26 mouse cellular contexts compared by ENCODE assay signal in genomic region chr4:84274158-84274557, GRCm38 (mm10).
DNase-seq lines count a peak whose midpoint lies in the region; ATAC-seq lines count a peak whose summit lies in the region.
"Had no signal": no experiment of that assay in that cellular context is flagged by ENCODE, and none has a peak within 500 bp of the region (broad histone marks: within the 10 kb centered on the region; RNA-seq: fewer than 3 reads in every experiment).

No protein-coding gene starts in this region.

- no peak for ATAC-seq in hindbrain, embryonic 12.5 days (ENCODE audit: low FRiP score)
- ATAC-seq in forebrain, embryonic 13.5 days, result peak; percentile 53
- ATAC-seq in hindbrain, embryonic 13.5 days (ENCODE audit: low FRiP score), result peak; percentile 46; the same call in 1 of the 2 replicates
- ATAC-seq: CD4-positive, CD25-positive, alpha-beta regulatory T cell, adult 4 months; intestine, embryonic 16.5 days had no signal

- H3K9ac ChIP-seq in hindbrain, embryonic 12.5 days, result no peak overlapping the region
- H3K9ac ChIP-seq in forebrain, embryonic 13.5 days, result no peak overlapping the region
- no peak overlapping the region for H3K9ac ChIP-seq in hindbrain, embryonic 13.5 days
- H3K9ac ChIP-seq: embryonic facial prominence, embryonic 15.5 days; heart, embryonic 12.5 days; hindbrain, embryonic 15.5 days; limb, embryonic 15.5 days; liver, embryonic 14.5 days; neural tube, embryonic 12.5 days had no signal

- no peak for DNase-seq in hindbrain, embryonic 10.5 days (ENCODE audit: low spot score)
- peak; percentile 16 for DNase-seq in Muller cell, postnatal 12 days (ENCODE audit: inconsistent ontology term)
- DNase-seq in heart, adult 11 months, result no peak
- no peak for DNase-seq in thymus, postnatal 10 days (ENCODE audit: low spot score in 2 of 2)
- no peak for DNase-seq in heart, adult 9 months (ENCODE audit: low spot score in 2 of 2)
- DNase-seq: adrenal gland, adult 2 months; cerebellum, adult 18-20 months; cerebellum, postnatal 14 days; gastrocnemius, postnatal 10 days; heart, postnatal 10 days; kidney, adult 9 months; kidney, postnatal 25 days; lung, postnatal 4 days; right cerebral cortex, postnatal 14 days had no signal

- peaks cover 31% of the 10 kb centered on the region for H3K27me3 ChIP-seq in hindbrain, embryonic 10.5 days (ENCODE audit: insufficient read depth, poor library complexity, severe bottlenecking)
- peaks cover 3% of the 10 kb centered on the region; the same call in 1 of the 2 replicates for H3K27me3 ChIP-seq in hindbrain, embryonic 12.5 days
- peaks cover 31% of the 10 kb centered on the region for H3K27me3 ChIP-seq in forebrain, embryonic 13.5 days
- no peaks in the 10 kb centered on the region for H3K27me3 ChIP-seq in hindbrain, embryonic 13.5 days
- H3K27me3 ChIP-seq: hindbrain, embryonic 15.5 days; limb, embryonic 15.5 days; neural tube, embryonic 12.5 days had no signal

- no peak overlapping the region for H3K4me2 ChIP-seq in hindbrain, embryonic 12.5 days (replicated peaks)
- H3K4me2 ChIP-seq in forebrain, embryonic 13.5 days, result no peak overlapping the region
- no peak overlapping the region for H3K4me2 ChIP-seq in hindbrain, embryonic 13.5 days
- H3K4me2 ChIP-seq: embryonic facial prominence, embryonic 15.5 days; heart, embryonic 12.5 days; hindbrain, embryonic 15.5 days; limb, embryonic 15.5 days; neural tube, embryonic 12.5 days had no signal

- peaks cover 13% of the 10 kb centered on the region for H3K4me1 ChIP-seq in hindbrain, embryonic 10.5 days (replicated peaks)
- peaks cover 10% of the 10 kb centered on the region; the same call in 1 of the 2 replicates for H3K4me1 ChIP-seq in hindbrain, embryonic 12.5 days
- H3K4me1 ChIP-seq in forebrain, embryonic 13.5 days, result peaks cover 17% of the 10 kb centered on the region
- H3K4me1 ChIP-seq in hindbrain, embryonic 13.5 days (replicated peaks), result 0 out of 2 replicates have a peak, but pooled peaks cover 4% of the 10 kb centered on the region
- H3K4me1 ChIP-seq: embryonic facial prominence, embryonic 15.5 days; hindbrain, embryonic 15.5 days had no signal

- H3K9me3 ChIP-seq in hindbrain, embryonic 10.5 days, result no peaks in the 10 kb centered on the region
- no peaks in the 10 kb centered on the region for H3K9me3 ChIP-seq in hindbrain, embryonic 12.5 days (replicated peaks)
- no peaks in the 10 kb centered on the region for H3K9me3 ChIP-seq in forebrain, embryonic 13.5 days (replicated peaks)
- H3K9me3 ChIP-seq in hindbrain, embryonic 13.5 days, result no peaks in the 10 kb centered on the region
- H3K9me3 ChIP-seq: embryonic facial prominence, embryonic 15.5 days; heart, embryonic 12.5 days; hindbrain, embryonic 15.5 days; limb, embryonic 15.5 days; neural tube, embryonic 12.5 days had no signal

- H3K4me3 ChIP-seq in hindbrain, embryonic 10.5 days, result no peak overlapping the region
- no peak overlapping the region for H3K4me3 ChIP-seq in hindbrain, embryonic 12.5 days
- H3K4me3 ChIP-seq in forebrain, embryonic 13.5 days, result no peak overlapping the region
- H3K4me3 ChIP-seq in hindbrain, embryonic 13.5 days, result no peak overlapping the region
- H3K4me3 ChIP-seq: embryonic facial prominence, embryonic 15.5 days; heart, embryonic 12.5 days; hindbrain, embryonic 15.5 days; layer of hippocampus, adult 2 months; limb, embryonic 15.5 days; neural tube, embryonic 12.5 days had no signal

- H3K27ac ChIP-seq in hindbrain, embryonic 10.5 days, result peak overlapping the region; percentile 16; the same call in 1 of the 2 replicates
- H3K27ac ChIP-seq in hindbrain, embryonic 12.5 days, result no peak overlapping the region
- H3K27ac ChIP-seq in forebrain, embryonic 13.5 days, result no peak overlapping the region
- no peak overlapping the region for H3K27ac ChIP-seq in hindbrain, embryonic 13.5 days
- H3K27ac ChIP-seq: embryonic facial prominence, embryonic 15.5 days; hindbrain, embryonic 15.5 days; layer of hippocampus, adult 2 months; limb, embryonic 15.5 days; liver, embryonic 14.5 days; neural tube, embryonic 12.5 days had no signal

- H3K36me3 ChIP-seq in hindbrain, embryonic 10.5 days, result no peaks in the 10 kb centered on the region
- H3K36me3 ChIP-seq in hindbrain, embryonic 12.5 days, result no peaks in the 10 kb centered on the region
- no peaks in the 10 kb centered on the region for H3K36me3 ChIP-seq in forebrain, embryonic 13.5 days (ENCODE audit: poor library complexity, severe bottlenecking)
- no peaks in the 10 kb centered on the region for H3K36me3 ChIP-seq in hindbrain, embryonic 13.5 days
- H3K36me3 ChIP-seq: embryonic facial prominence, embryonic 15.5 days; heart, embryonic 12.5 days; hindbrain, embryonic 15.5 days; limb, embryonic 15.5 days; neural tube, embryonic 12.5 days had no signal

- 47% methylated on average over 3 of the region's 3 CpGs for WGBS in hindbrain, embryonic 10.5 days
- 27% methylated on average over 3 of the region's 3 CpGs for WGBS in hindbrain, embryonic 12.5 days
- WGBS in forebrain, embryonic 13.5 days, result 14% methylated on average over 3 of the region's 3 CpGs
- 26% methylated on average over 3 of the region's 3 CpGs for WGBS in hindbrain, embryonic 13.5 days
